Mouse (Mus musculus) mouse trophoblast stem cell (cell line): ENCODE measurements at regions not wholly inside any gene's neighbourhood (a gene's known extent, or its start where the extent isn't known, plus 50 kb on each side); places are given as distances from the start of the nearest gene placed in this dataset.
"Not testable (repeated sequence)": the region's sequence is repeated elsewhere in the genome, so short reads cannot be mapped to it uniquely, and the experiment has no call there.

ENCODE experiments used
- in situ Hi-C, 2 experiments: fragments of 300-500 bp; cut with MseI, MboI; formaldehyde crosslinking; loops; 2 replicates in 1 of 2; 3 replicates in 1 of 2; pipeline ENCODE4 v1.15.1; 2025

- in situ Hi-C loops: no loop called here
Observed at GRCm38 (mm10) chr3:34709553-34709952, 59.3 kb downstream of the Sox2 start.

GRCm38 (mm10) chr3:34712137-34712536, 61.9 kb downstream of the Sox2 start:
- in situ Hi-C loops: not testable (repeated sequence)

GRCm38 (mm10) chr3:34722506-34722905, 72.3 kb downstream of the Sox2 start:
- in situ Hi-C loops: no loop called here

GRCm38 (mm10) chr3:34726955-34727354, 76.8 kb downstream of the Sox2 start:
- in situ Hi-C loops: no loop called here

GRCm38 (mm10) chr3:34728282-34728681, 78.1 kb downstream of the Sox2 start:
- in situ Hi-C loops: no loop called here

GRCm38 (mm10) chr3:34734966-34735365, 84.8 kb downstream of the Sox2 start:
- in situ Hi-C loops: no loop called here

- in situ Hi-C loops: no loop called here
Observed at GRCm38 (mm10) chr3:34738001-34738400, 87.8 kb downstream of the Sox2 start.

- in situ Hi-C loops: no loop called here
Observed at GRCm38 (mm10) chr3:34738938-34739337, 88.7 kb downstream of the Sox2 start.

GRCm38 (mm10) chr3:34739693-34740092, 89.5 kb downstream of the Sox2 start:
- in situ Hi-C loops: no loop called here

- in situ Hi-C loops: no loop called here
Observed at GRCm38 (mm10) chr3:34740110-34740509, 89.9 kb downstream of the Sox2 start.

GRCm38 (mm10) chr3:34745181-34745736, 95.1 kb downstream of the Sox2 start:
- in situ Hi-C loops: no loop called here

- in situ Hi-C loops: no loop called here
Observed at GRCm38 (mm10) chr3:34747499-34748093, 97.4 kb downstream of the Sox2 start.

GRCm38 (mm10) chr3:34749989-34750388, 99.8 kb downstream of the Sox2 start:
- in situ Hi-C loops: no loop called here

GRCm38 (mm10) chr3:34751551-34751950, 101.3 kb downstream of the Sox2 start:
- in situ Hi-C loops: no loop called here

GRCm38 (mm10) chr3:34753557-34753956, 103.4 kb downstream of the Sox2 start:
- in situ Hi-C loops: no loop called here

- in situ Hi-C loops: loop anchor here in 1 of 2 experiments (5.0 kb wide), 1 partner anchor 102 kb away; the partner anchor contains the start of gene Sox2
Observed at GRCm38 (mm10) chr3:34754781-34755180, 104.6 kb downstream of the Sox2 start.

GRCm38 (mm10) chr3:34755282-34755681, 105.1 kb downstream of the Sox2 start:
- in situ Hi-C loops: loop anchor here in 1 of 2 experiments (5.0 kb wide), 1 partner anchor 103 kb away; the partner anchor contains the start of gene Sox2

GRCm38 (mm10) chr3:34756632-34757031, 106.4 kb downstream of the Sox2 start:
- in situ Hi-C loops: loop anchor here in 1 of 2 experiments (5.0 kb wide), 1 partner anchor 104 kb away; the partner anchor contains the start of gene Sox2

GRCm38 (mm10) chr3:34757130-34757529, 106.9 kb downstream of the Sox2 start:
- in situ Hi-C loops: loop anchor here in 1 of 2 experiments (5.0 kb wide), 1 partner anchor 105 kb away; the partner anchor contains the start of gene Sox2

- in situ Hi-C loops: loop anchor here in 1 of 2 experiments (5.0 kb wide), 1 partner anchor 106 kb away; the partner anchor contains the start of gene Sox2
Observed at GRCm38 (mm10) chr3:34757813-34758510, 107.8 kb downstream of the Sox2 start.

- in situ Hi-C loops: loop anchor here (5.0 kb wide), 1 partner anchor 108 kb away; the partner anchor contains the start of gene Sox2 (in 2 of the 2)
Observed at GRCm38 (mm10) chr3:34759942-34760640, 109.9 kb downstream of the Sox2 start.
